In genomic region chr5:64969861-64970771, GRCm38 (mm10) we compare ENCODE assay signal across 8 mouse cellular contexts. TPM values are rescaled to one million over a fixed set of nuclear protein-coding genes. Genes with fewer than 3 reads are reported as not detected.
DNase-seq lines count a peak whose midpoint lies in the region; ATAC-seq lines count a peak whose summit lies in the region.

Fam114a1 (plus strand) TSS chr5:64970071.

- no peaks in the 10 kb centered on the region for H3K9me3 ChIP-seq in heart, embryonic 16.5 days (replicated peaks; ENCODE audit: control insufficient read depth, low read length)

- no peaks in the 10 kb centered on the region for H3K36me3 ChIP-seq in heart, embryonic 16.5 days (ENCODE audit: control insufficient read depth, insufficient read depth)

- H3K27me3 ChIP-seq in heart, embryonic 16.5 days (ENCODE audit: control insufficient read depth, insufficient read depth, low read length): no peaks in the 10 kb centered on the region

- H3K4me2 ChIP-seq in heart, embryonic 16.5 days (ENCODE audit: low read depth, low read length): peak within 1 kb of the TSS; percentile 75

- peak within 1 kb of the TSS; percentile 83 for H3K4me3 ChIP-seq in heart, embryonic 16.5 days (ENCODE audit: low read length)

- ATAC-seq in erythroid progenitor cell, adult 5-6 weeks (replicated peaks; ENCODE audit: low FRiP score, poor library complexity, severe bottlenecking): peak; percentile 82
- ATAC-seq in heart, embryonic 16.5 days (replicated peaks; ENCODE audit: extremely low read depth, insufficient read depth, low FRiP score): peak; percentile 89

- peak within 1 kb of the TSS; percentile 79 for H3K27ac ChIP-seq in heart, embryonic 16.5 days (ENCODE audit: low read length)

- peak within 1 kb of the TSS; percentile 90 for H3K9ac ChIP-seq in heart, embryonic 16.5 days (ENCODE audit: low read length)

- peak; percentile 49 for DNase-seq in CD4-positive helper T cell, adult 2 months (ENCODE audit: low read depth, low spot score)
- DNase-seq in adrenal gland, adult 2 months: peak; percentile 92
- DNase-seq in kidney, postnatal 14 days: peak; percentile 90
- peak; percentile 79 for DNase-seq in lung, postnatal 14 days
- peak; percentile 72 for DNase-seq in ovary, postnatal 14 days (ENCODE audit: low spot score)
- DNase-seq in thymus, postnatal 36 days: peak; percentile 29 to 35

- 1% methylated on average over 58 of the region's 68 CpGs for WGBS in heart, embryonic 16.5 days

- H3K4me1 ChIP-seq in heart, embryonic 16.5 days (ENCODE audit: control insufficient read depth, insufficient read depth, low read length): peaks cover 4% of the 10 kb centered on the region; the same call in 1 of the 2 replicates

RNA-seq across cellular contexts. Expression of gene Fam114a1, which starts in this region (rescaled TPM):
- total RNA-seq in adrenal gland, adult 2 months (2021): 10 to 100 TPM; 30.3 to 31.7 TPM
- polyA plus RNA-seq in adrenal gland, adult 2 months (2012; rRNA removed): 4.1 and 4.6 TPM in 2 replicates
- total RNA-seq in erythroid progenitor cell, adult 5-6 weeks (2015; ENCODE audit: low replicate concordance): 2.5 TPM in 1 of 2 replicates, not detected in the other
- total RNA-seq in erythroid progenitor cell, adult 5-6 weeks (2017; ENCODE audit: low replicate concordance): 1.5 and 1.8 TPM in 2 replicates
- 36.1 and 36.4 TPM in 2 replicates for polyA plus RNA-seq in heart, embryonic 16.5 days (2015; fragmentation: Nextera tagmentation; extraction: Ambion mirVana)

Comparison
In these comparisons a context has a peak if more than half of its experiments do, and no peak if none do; other contexts are left out.
1. Peak in every context shown above with its lines: DNase-seq, ATAC-seq, H3K4me3 ChIP-seq and H3K27ac ChIP-seq.
2. RNA of gene Fam114a1 (total RNA-seq): 30.3 to 31.7 TPM in adrenal gland, adult 2 months; 1.5 to 2.5 TPM in erythroid progenitor cell, adult 5-6 weeks; every median in the first group is over 4 times any median in the second.
3. DNase-seq: peak in every context shown above with its lines; median percentile 92 in adrenal gland, adult 2 months; 90 in kidney, postnatal 14 days; 79 in lung, postnatal 14 days; 72 in ovary, postnatal 14 days; 49 in CD4-positive helper T cell, adult 2 months; 32 in thymus, postnatal 36 days.